8 mouse cellular contexts compared by ENCODE assay signal in the genomic region with DNA sequence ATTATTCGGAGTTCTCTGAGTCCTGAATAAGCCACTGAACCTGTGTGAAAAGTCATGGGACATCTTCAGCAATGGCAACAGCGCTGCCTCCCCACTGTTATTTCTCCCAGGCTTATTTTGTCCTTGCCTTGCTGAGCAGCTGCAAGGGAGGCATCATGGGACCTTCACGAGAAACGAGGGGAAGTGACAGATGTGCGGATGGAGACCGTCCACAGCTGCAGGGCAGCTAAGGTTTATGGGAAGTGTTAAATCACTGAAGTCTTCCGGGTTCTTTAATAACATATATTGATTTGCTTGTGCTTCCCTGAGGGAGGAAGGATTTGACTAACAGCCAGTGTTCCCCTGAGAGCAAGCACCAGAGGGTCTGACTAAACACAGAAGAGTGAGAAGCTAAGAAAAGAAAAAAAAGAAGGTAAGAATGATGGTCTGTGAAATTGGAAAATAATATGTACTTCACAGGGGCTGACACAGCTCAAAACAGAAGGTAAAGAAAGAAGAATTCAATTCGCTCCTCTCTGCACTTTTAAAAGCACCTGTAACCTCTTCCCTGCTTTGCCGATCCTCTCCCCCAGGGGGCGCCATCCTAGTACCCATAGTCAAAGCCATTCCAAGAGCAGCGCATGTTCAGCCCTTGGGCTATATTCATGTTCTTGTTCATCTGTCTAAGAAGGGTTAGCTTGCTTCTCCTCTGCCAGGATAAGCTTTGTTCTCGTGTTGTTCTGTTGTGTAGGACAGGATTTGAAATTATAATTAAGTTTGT.
DNase-seq lines count a peak whose midpoint lies in the region; ATAC-seq lines count a peak whose summit lies in the region.

No protein-coding gene starts in this region.

- DNase-seq in gastrocnemius, adult 18-20 months (ENCODE audit: low spot score), result peak; percentile 12
- DNase-seq in gastrocnemius, postnatal 25 days, result no peak
- peak; percentile 22 for DNase-seq in right cerebral cortex, postnatal 14 days
- no peak for DNase-seq in right cerebral cortex, postnatal 36 days (ENCODE audit: low spot score in 2 of 2)
- peak; percentile 42 for DNase-seq in embryonic facial prominence, embryonic 10.5 days (ENCODE audit: low spot score)
- peak; percentile 59 for DNase-seq in lung, postnatal 36 days
- peak; percentile 79 for DNase-seq in thymus, postnatal 4 days

- no peak overlapping the region for H3K4me2 ChIP-seq in hindbrain, embryonic 16.5 days (ENCODE audit: low read length)

- H3K4me1 ChIP-seq in embryonic facial prominence, embryonic 10.5 days, result no peaks in the 10 kb centered on the region
- no peaks in the 10 kb centered on the region for H3K4me1 ChIP-seq in hindbrain, embryonic 16.5 days (ENCODE audit: control insufficient read depth, insufficient read depth, low read depth, low read length)

- ATAC-seq in hindbrain, embryonic 16.5 days, result no peak

- H3K9ac ChIP-seq in hindbrain, embryonic 16.5 days (ENCODE audit: low read depth, low read length), result no peak overlapping the region

- 65% methylated on average over 12 of the region's 12 CpGs for WGBS in embryonic facial prominence, embryonic 10.5 days
- 54% methylated on average over 12 of the region's 12 CpGs for WGBS in hindbrain, embryonic 16.5 days

- no peaks in the 10 kb centered on the region for H3K36me3 ChIP-seq in embryonic facial prominence, embryonic 10.5 days (replicated peaks)
- H3K36me3 ChIP-seq in hindbrain, embryonic 16.5 days (ENCODE audit: control insufficient read depth, insufficient read depth, low read length), result no peaks in the 10 kb centered on the region

- no peaks in the 10 kb centered on the region for H3K27me3 ChIP-seq in embryonic facial prominence, embryonic 10.5 days (replicated peaks; ENCODE audit: low read depth, poor library complexity, severe bottlenecking)
- no peaks in the 10 kb centered on the region for H3K27me3 ChIP-seq in hindbrain, embryonic 16.5 days (replicated peaks; ENCODE audit: control insufficient read depth, insufficient read depth, low read length)

- no peak overlapping the region for H3K4me3 ChIP-seq in embryonic facial prominence, embryonic 10.5 days
- no peak overlapping the region for H3K4me3 ChIP-seq in hindbrain, embryonic 16.5 days (ENCODE audit: low read length)

- H3K9me3 ChIP-seq in embryonic facial prominence, embryonic 10.5 days, result no peaks in the 10 kb centered on the region
- no peaks in the 10 kb centered on the region for H3K9me3 ChIP-seq in hindbrain, embryonic 16.5 days (ENCODE audit: control insufficient read depth, low read length)

- H3K27ac ChIP-seq in embryonic facial prominence, embryonic 10.5 days (replicated peaks), result no peak overlapping the region
- H3K27ac ChIP-seq in hindbrain, embryonic 16.5 days (ENCODE audit: low read depth, low read length), result no peak overlapping the region

Comparison
In these comparisons a context has a peak if more than half of its experiments do, and no peak if none do; other contexts are left out.
1. DNase-seq: peak in gastrocnemius, adult 18-20 months (single experiment), right cerebral cortex, postnatal 14 days (single experiment), embryonic facial prominence, embryonic 10.5 days (single experiment), lung, postnatal 36 days (single experiment) and thymus, postnatal 4 days (single experiment); none in gastrocnemius, postnatal 25 days (single experiment) and right cerebral cortex, postnatal 36 days (0 of 2).